Mouse (Mus musculus): ENCODE results near the gene Ms4a10. TPM values are rescaled to one million over a fixed set of nuclear protein-coding genes. Genes with fewer than 3 reads are reported as not detected.

Ms4a10 gene
- total RNA-seq, 2 experiments from 2014 or later, result not detected

DNA sequence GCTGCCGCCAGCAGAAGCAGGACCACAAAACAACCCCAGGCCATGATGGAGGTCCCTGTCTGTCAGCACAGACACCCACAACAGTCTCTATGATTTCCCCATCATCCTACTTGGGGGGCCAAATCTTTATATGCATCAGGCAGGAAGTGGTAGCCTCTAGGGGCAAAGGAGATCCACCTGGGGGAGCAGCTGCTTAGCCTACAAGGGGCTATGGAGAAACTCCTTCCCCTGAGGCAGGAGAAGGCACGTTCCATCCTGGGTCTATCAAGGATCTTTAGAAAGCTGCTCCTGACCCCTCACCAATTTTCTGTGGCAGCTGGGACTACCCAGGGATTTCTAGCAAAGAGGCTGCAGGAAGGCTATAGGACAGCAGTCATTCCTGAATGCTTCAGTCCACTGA, 53.9 kb downstream of the Ms4a10 start, which contains the start of gene Zp1:
TSS of gene Zp1 (minus strand) at position 101 of the 400 bp plus-strand sequence.
- DNase-seq (ENCODE audit: low spot score in 2 of 2), result no peak

DNA sequence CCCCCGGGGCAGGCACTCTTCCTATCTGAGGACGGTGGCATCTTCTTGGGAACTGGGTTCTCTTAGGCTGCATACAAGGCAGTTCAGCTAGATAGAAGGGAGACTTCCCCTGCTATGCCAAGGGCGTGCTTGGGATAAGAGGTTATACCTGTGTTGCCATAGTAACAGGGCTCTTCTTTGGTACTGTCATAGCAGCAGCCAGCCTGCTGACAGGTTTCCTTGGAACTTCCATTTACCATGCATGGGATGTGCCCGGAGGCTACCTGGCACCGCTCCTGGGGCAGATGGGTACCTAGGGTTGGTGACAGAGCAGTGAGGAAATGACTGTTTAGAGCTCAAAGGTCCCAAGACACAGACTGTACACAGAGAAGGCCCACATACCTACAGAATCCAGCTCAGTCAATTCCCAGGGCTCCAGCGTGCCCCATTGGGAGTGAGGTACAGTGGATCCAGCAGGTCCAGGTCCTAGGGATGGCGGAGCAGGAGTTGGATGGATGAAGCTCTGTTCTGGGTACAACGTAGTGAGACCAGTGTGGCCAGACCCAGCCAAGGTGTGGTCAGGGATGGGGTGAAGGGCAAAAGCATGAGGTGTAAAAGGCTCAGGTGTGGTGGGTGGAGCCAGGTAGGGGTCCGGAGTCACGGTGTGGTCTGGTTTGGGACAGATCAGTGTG, 56.0 kb downstream of the Ms4a10 start:
- no peak for DNase-seq (ENCODE audit: low spot score in 2 of 2)

DNA sequence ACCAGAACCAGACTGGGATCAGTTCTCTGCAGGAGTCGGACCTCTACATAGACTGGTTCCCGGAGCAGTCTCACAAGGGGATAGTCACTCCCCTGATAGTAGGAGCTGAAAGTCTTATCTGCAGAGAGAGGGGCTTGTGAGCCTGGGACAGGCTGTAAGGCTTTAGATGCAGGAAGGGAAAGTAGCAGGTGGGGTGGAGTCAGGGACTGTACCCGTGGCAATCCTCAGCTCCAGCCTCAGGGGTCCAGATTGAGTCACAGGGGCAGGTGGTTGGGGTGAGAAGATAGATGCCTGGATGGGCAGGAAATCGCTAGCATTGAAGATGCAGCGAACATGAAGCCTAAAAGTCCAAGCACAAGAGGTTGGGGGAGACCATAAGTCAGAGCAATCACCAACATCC, 58.0 kb downstream of the Ms4a10 start:
- no peak for DNase-seq (ENCODE audit: low spot score in 2 of 2)

DNA sequence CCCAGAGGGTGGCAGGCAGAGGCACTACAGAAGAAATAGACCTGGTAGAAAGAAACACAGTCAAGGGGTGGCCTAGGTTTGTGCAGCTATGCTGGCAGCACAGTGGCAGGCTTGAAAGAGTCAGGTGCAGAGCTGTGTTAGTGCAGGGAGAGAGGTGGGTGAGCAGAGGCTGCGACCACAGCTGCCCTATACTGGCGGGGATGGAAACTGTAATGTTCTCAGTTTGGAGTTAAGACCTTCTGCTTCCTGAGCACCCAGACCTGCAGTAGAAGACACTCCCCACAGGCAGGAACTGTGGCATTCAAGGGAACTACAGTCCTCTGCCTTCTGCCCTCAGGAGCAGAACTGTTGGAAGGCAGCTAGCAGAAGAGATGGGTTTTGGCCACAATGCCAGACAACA, 59.6 kb downstream of the Ms4a10 start:
- DNase-seq (ENCODE audit: low spot score in 2 of 2), result no peak

DNA sequence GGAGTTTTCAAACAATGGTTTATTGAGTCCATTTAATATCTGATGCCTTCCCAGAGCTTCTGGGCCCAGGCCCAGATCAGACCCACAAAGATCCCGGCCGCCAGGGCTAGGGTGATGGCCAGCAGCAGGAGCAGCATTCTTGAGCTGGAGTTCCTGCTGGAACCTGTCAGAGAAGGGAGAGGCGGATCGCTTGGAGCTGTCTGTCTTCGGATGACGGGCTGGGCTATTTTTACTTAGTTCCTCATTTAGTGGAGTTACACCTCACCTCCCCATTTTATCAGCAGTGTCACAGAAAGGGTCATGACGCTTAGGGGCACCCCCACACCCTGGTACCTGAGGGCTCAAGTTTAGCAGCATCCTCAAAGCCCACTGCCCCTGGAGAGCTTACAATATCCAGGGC, 60.2 kb downstream of the Ms4a10 start:
- no peak for DNase-seq (ENCODE audit: low spot score in 2 of 2)

Other genes with a start within 250 kb of the Ms4a10 start
- gene Cd5, start 235.7 kb downstream of the Ms4a10 start, total RNA-seq (2021), result under 1 TPM in 1 of 2 experiments, not detected in 1; 0.19 TPM
- under 1 TPM; 0.14 to 0.41 TPM for gene Cd6, start 144.6 kb downstream of the Ms4a10 start, total RNA-seq (2021)
- 1 to 10 TPM; 1.8 to 3.0 TPM for gene Slc15a3, start 134.9 kb downstream of the Ms4a10 start, total RNA-seq (2021)
- 100 to 1,000 TPM; 221 to 224 TPM for gene Tmem132a, start 104.7 kb downstream of the Ms4a10 start, total RNA-seq (2021)
- gene Tmem109, start 92.7 kb downstream of the Ms4a10 start, total RNA-seq (2021), result 10 to 100 TPM; 33.2 to 40.9 TPM
- 100 to 1,000 TPM; 198 to 203 TPM for gene Prpf19, start 79.4 kb downstream of the Ms4a10 start, total RNA-seq (2021)
- gene Zp1, start 54.0 kb downstream of the Ms4a10 start, total RNA-seq (2021), result not detected
- under 1 TPM; 0.29 to 0.32 TPM for gene Ptgdr2, start 37.5 kb downstream of the Ms4a10 start, total RNA-seq (2021)
- gene Ccdc86, start 25.4 kb downstream of the Ms4a10 start, total RNA-seq (2021), result 1 to 10 TPM; 8.9 to 9.5 TPM
- gene Ms4a15, start 18.6 kb upstream of the Ms4a10 start, total RNA-seq (2021), result not detected
- gene Ms4a18, start 43.4 kb upstream of the Ms4a10 start, total RNA-seq (2021), result not detected
- not detected for gene Ms4a8a, start 106.4 kb upstream of the Ms4a10 start, total RNA-seq (2021)
- gene 1700017D01Rik, start 156.2 kb upstream of the Ms4a10 start, total RNA-seq (2021), result not detected
- not detected for gene 1700025F22Rik, start 190.7 kb upstream of the Ms4a10 start, total RNA-seq (2021)
- gene Ms4a13, start 222.1 kb upstream of the Ms4a10 start, total RNA-seq (2021), result not detected